Mouse (Mus musculus): ENCODE data around the gene Dhx8. TPM values are rescaled to one million over a fixed set of nuclear protein-coding genes. Genes with fewer than 3 reads are reported as not detected.

Gene Dhx8
- polyA plus RNA-seq, 1 experiment from 2014 or later, result 32.1 TPM

Other genes with a start within 250 kb of the Dhx8 start
- gene Brca1, start 181.0 kb upstream of the Dhx8 start, polyA plus RNA-seq (2015; fragmentation: Nextera tagmentation; extraction: Ambion mirVana), result 13.2 and 14.1 TPM in 2 replicates
- gene Nbr1, start 180.8 kb upstream of the Dhx8 start, polyA plus RNA-seq (2015; fragmentation: Nextera tagmentation; extraction: Ambion mirVana), result 77.7 and 87.5 TPM in 2 replicates
- gene Tmem106a, start 150.7 kb upstream of the Dhx8 start, polyA plus RNA-seq (2015; fragmentation: Nextera tagmentation; extraction: Ambion mirVana), result 4.7 and 7.1 TPM in 2 replicates
- gene Gm11634, start 133.7 kb upstream of the Dhx8 start, polyA plus RNA-seq (2015; fragmentation: Nextera tagmentation; extraction: Ambion mirVana), result not detected in 2 replicates
- gene Rdm1, start 105.7 kb upstream of the Dhx8 start, polyA plus RNA-seq (2015; fragmentation: Nextera tagmentation; extraction: Ambion mirVana), result 52.0 and 52.1 TPM in 2 replicates
- 6.8 and 7.4 TPM in 2 replicates for gene Arl4d, start 67.4 kb upstream of the Dhx8 start, polyA plus RNA-seq (2015; fragmentation: Nextera tagmentation; extraction: Ambion mirVana)
- gene Etv4, start 52.5 kb downstream of the Dhx8 start, polyA plus RNA-seq (2015; fragmentation: Nextera tagmentation; extraction: Ambion mirVana), result 10.3 and 13.4 TPM in 2 replicates
- 11.7 and 12.4 TPM in 2 replicates for gene Meox1, start 161.5 kb downstream of the Dhx8 start, polyA plus RNA-seq (2015; fragmentation: Nextera tagmentation; extraction: Ambion mirVana)
- 0.53 and 0.63 TPM in 2 replicates for gene Sost, start 234.1 kb downstream of the Dhx8 start, polyA plus RNA-seq (2015; fragmentation: Nextera tagmentation; extraction: Ambion mirVana)

Measured in lung, embryonic 16.5 days (tissue).